Comparison of ENCODE assay signal across 15 mouse cellular contexts in genomic region chr9:62717982-62718381, GRCm38 (mm10). TPM values are rescaled to one million over a fixed set of nuclear protein-coding genes. Genes with fewer than 3 reads are reported as not detected.
DNase-seq lines count a peak whose midpoint lies in the region; ATAC-seq lines count a peak whose summit lies in the region.
"Had no signal": no experiment of that assay in that cellular context is flagged by ENCODE, and none has a peak within 500 bp of the region (broad histone marks: within the 10 kb centered on the region; RNA-seq: fewer than 3 reads in every experiment).

No protein-coding gene starts in this region.

- no peaks in the 10 kb centered on the region for H3K36me3 ChIP-seq in heart, embryonic 13.5 days
- H3K36me3 ChIP-seq in heart, embryonic 12.5 days, result no peaks in the 10 kb centered on the region
- H3K36me3 ChIP-seq in lung, embryonic 16.5 days (ENCODE audit: control insufficient read depth, insufficient read depth, low read length), result no peaks in the 10 kb centered on the region
- no peaks in the 10 kb centered on the region for H3K36me3 ChIP-seq in embryonic facial prominence, embryonic 12.5 days
- no peaks in the 10 kb centered on the region for H3K36me3 ChIP-seq in stomach, embryonic 16.5 days (ENCODE audit: control insufficient read depth, insufficient read depth, low read length)
- H3K36me3 ChIP-seq: embryonic facial prominence, embryonic 15.5 days; stomach, embryonic 15.5 days had no signal

- DNase-seq in lung, postnatal 36 days, result no peak
- no peak for DNase-seq in urinary bladder, postnatal 14 days (ENCODE audit: low spot score)
- no peak for DNase-seq in adrenal gland, adult 2 months
- DNase-seq: adrenal gland, postnatal 14 days; cerebellum, adult 11 months had no signal

- H3K27me3 ChIP-seq in heart, embryonic 13.5 days (replicated peaks), result no peaks in the 10 kb centered on the region
- H3K27me3 ChIP-seq in heart, embryonic 12.5 days (replicated peaks), result 0 out of 2 replicates have a peak, but pooled peaks cover 7% of the 10 kb centered on the region
- H3K27me3 ChIP-seq in lung, embryonic 16.5 days (ENCODE audit: control insufficient read depth, insufficient read depth, low read depth, low read length), result no peaks in the 10 kb centered on the region
- H3K27me3 ChIP-seq in embryonic facial prominence, embryonic 12.5 days, result no peaks in the 10 kb centered on the region
- H3K27me3 ChIP-seq in stomach, embryonic 16.5 days (ENCODE audit: control insufficient read depth, insufficient read depth, low read length), result no peaks in the 10 kb centered on the region
- H3K27me3 ChIP-seq: embryonic facial prominence, embryonic 15.5 days; stomach, embryonic 15.5 days had no signal

- no peak overlapping the region for H3K4me3 ChIP-seq in heart, embryonic 13.5 days
- no peak overlapping the region for H3K4me3 ChIP-seq in heart, embryonic 12.5 days
- no peak overlapping the region for H3K4me3 ChIP-seq in lung, embryonic 16.5 days (ENCODE audit: low read length)
- H3K4me3 ChIP-seq in embryonic facial prominence, embryonic 12.5 days, result no peak overlapping the region
- H3K4me3 ChIP-seq in stomach, embryonic 16.5 days (replicated peaks; ENCODE audit: low read length), result no peak overlapping the region
- H3K4me3 ChIP-seq: embryonic facial prominence, embryonic 15.5 days; stomach, embryonic 15.5 days had no signal

- H3K4me2 ChIP-seq in heart, embryonic 13.5 days, result peak overlapping the region; percentile 27
- no peak overlapping the region for H3K4me2 ChIP-seq in heart, embryonic 12.5 days
- H3K4me2 ChIP-seq in lung, embryonic 16.5 days (ENCODE audit: low read depth, low read length), result 0 out of 2 replicates have a peak overlapping the region, but pooled peaks have one; percentile 4
- H3K4me2 ChIP-seq in embryonic facial prominence, embryonic 12.5 days (replicated peaks), result no peak overlapping the region
- H3K4me2 ChIP-seq in stomach, embryonic 16.5 days (ENCODE audit: low read depth, low read length), result no peak overlapping the region
- H3K4me2 ChIP-seq: embryonic facial prominence, embryonic 15.5 days; heart, embryonic 11.5 days; stomach, embryonic 15.5 days had no signal

- peak overlapping the region; percentile 44; the same call in 1 of the 2 replicates for H3K9ac ChIP-seq in heart, embryonic 13.5 days
- H3K9ac ChIP-seq in heart, embryonic 12.5 days, result no peak overlapping the region
- peak overlapping the region; percentile 40; the same call in 1 of the 2 replicates for H3K9ac ChIP-seq in lung, embryonic 16.5 days (ENCODE audit: low read length)
- no peak overlapping the region for H3K9ac ChIP-seq in embryonic facial prominence, embryonic 12.5 days
- H3K9ac ChIP-seq in stomach, embryonic 16.5 days (ENCODE audit: low read length), result 0 out of 2 replicates have a peak overlapping the region, but pooled peaks have one; percentile 47
- H3K9ac ChIP-seq: embryonic facial prominence, embryonic 15.5 days; stomach, embryonic 15.5 days had no signal

- H3K9me3 ChIP-seq in heart, embryonic 13.5 days, result peaks cover 2% of the 10 kb centered on the region; the same call in 1 of the 2 replicates
- H3K9me3 ChIP-seq in heart, embryonic 12.5 days (replicated peaks), result peaks cover 3% of the 10 kb centered on the region; the same call in 1 of the 2 replicates
- H3K9me3 ChIP-seq in lung, embryonic 16.5 days (ENCODE audit: control insufficient read depth, low read length), result no peaks in the 10 kb centered on the region
- H3K9me3 ChIP-seq in embryonic facial prominence, embryonic 12.5 days, result peaks cover 3% of the 10 kb centered on the region; the same call in 1 of the 2 replicates
- no peaks in the 10 kb centered on the region for H3K9me3 ChIP-seq in stomach, embryonic 16.5 days (replicated peaks; ENCODE audit: control insufficient read depth, low read length)
- H3K9me3 ChIP-seq: embryonic facial prominence, embryonic 15.5 days; stomach, embryonic 15.5 days had no signal

- WGBS in heart, embryonic 13.5 days, result 38% methylated on average over 8 of the region's 8 CpGs
- 43% methylated on average over 8 of the region's 8 CpGs for WGBS in heart, embryonic 12.5 days
- WGBS in lung, embryonic 16.5 days, result 21% methylated on average over 8 of the region's 8 CpGs
- 16% methylated on average over 8 of the region's 8 CpGs for WGBS in embryonic facial prominence, embryonic 12.5 days
- 27% methylated on average over 8 of the region's 8 CpGs for WGBS in stomach, embryonic 16.5 days

- no peak for ATAC-seq in heart, embryonic 13.5 days (ENCODE audit: extremely low read depth, insufficient number of reproducible peaks, low FRiP score, low TSS enrichment)
- no peak for ATAC-seq in heart, embryonic 12.5 days (ENCODE audit: insufficient number of reproducible peaks, low FRiP score)
- no peak for ATAC-seq in lung, embryonic 16.5 days (ENCODE audit: low read depth)
- no peak for ATAC-seq in embryonic facial prominence, embryonic 12.5 days (ENCODE audit: insufficient number of reproducible peaks, insufficient read depth, low FRiP score, low TSS enrichment)
- no peak for ATAC-seq in stomach, embryonic 16.5 days (ENCODE audit: insufficient read depth, low FRiP score)
- ATAC-seq: Patski had no signal

- H3K4me1 ChIP-seq in heart, embryonic 13.5 days, result peaks cover 30% of the 10 kb centered on the region
- H3K4me1 ChIP-seq in heart, embryonic 12.5 days (replicated peaks), result peaks cover 13% of the 10 kb centered on the region
- H3K4me1 ChIP-seq in lung, embryonic 16.5 days (replicated peaks; ENCODE audit: control insufficient read depth, insufficient read depth, low read length), result peaks cover 6% of the 10 kb centered on the region
- H3K4me1 ChIP-seq in embryonic facial prominence, embryonic 12.5 days, result peaks cover 41% of the 10 kb centered on the region
- H3K4me1 ChIP-seq in stomach, embryonic 16.5 days (ENCODE audit: control insufficient read depth, insufficient read depth, low read length), result no peaks in the 10 kb centered on the region; the same call in 1 of the 2 replicates

- no peak overlapping the region for H3K27ac ChIP-seq in heart, embryonic 13.5 days (replicated peaks)
- no peak overlapping the region for H3K27ac ChIP-seq in heart, embryonic 12.5 days (ENCODE audit: poor library complexity, severe bottlenecking)
- H3K27ac ChIP-seq in lung, embryonic 16.5 days (ENCODE audit: low read length), result no peak overlapping the region
- H3K27ac ChIP-seq in embryonic facial prominence, embryonic 12.5 days, result peak overlapping the region; percentile 73
- H3K27ac ChIP-seq in stomach, embryonic 16.5 days (ENCODE audit: low read length), result no peak overlapping the region
- H3K27ac ChIP-seq: embryonic facial prominence, embryonic 15.5 days; stomach, embryonic 15.5 days had no signal

RNA-seq across cellular contexts. Expression of gene Itga11, which starts 40.4 kb away (rescaled TPM):
- 0.70 and 0.83 TPM in 2 replicates for polyA plus RNA-seq in heart, embryonic 13.5 days (2015; fragmentation: Nextera tagmentation; extraction: Ambion mirVana)
- polyA plus RNA-seq in heart, embryonic 12.5 days (2016; fragmentation: Nextera tagmentation; extraction: Ambion mirVana), result 0.71 and 1.00 TPM in 2 replicates
- polyA plus RNA-seq in lung, embryonic 16.5 days (2015; fragmentation: Nextera tagmentation; extraction: Ambion mirVana), result 0.53 and 0.73 TPM in 2 replicates
- polyA plus RNA-seq in embryonic facial prominence, embryonic 12.5 days (2016; fragmentation: Nextera tagmentation; extraction: Ambion mirVana), result 3.9 and 4.3 TPM in 2 replicates
- 1.6 and 1.7 TPM in 2 replicates for polyA plus RNA-seq in stomach, embryonic 16.5 days (2015; fragmentation: Nextera tagmentation; extraction: Ambion mirVana)
- total RNA-seq in adrenal gland, adult 2 months (2021), result 1 to 10 TPM; 1.9 to 3.5 TPM
- polyA plus RNA-seq in adrenal gland, adult 2 months (2012; rRNA removed), result 1.3 and 1.5 TPM in 2 replicates
- total RNA-seq: megakaryocyte, adult 5-6 weeks had no signal

Comparison
In these comparisons a context has a peak if more than half of its experiments do, and no peak if none do; other contexts are left out.
1. H3K4me2 ChIP-seq: peak in heart, embryonic 13.5 days (single experiment) and lung, embryonic 16.5 days (single experiment); none in heart, embryonic 12.5 days (single experiment), embryonic facial prominence, embryonic 12.5 days (single experiment) and stomach, embryonic 16.5 days (single experiment).
2. H3K9ac ChIP-seq: peak in heart, embryonic 13.5 days (single experiment), lung, embryonic 16.5 days (single experiment) and stomach, embryonic 16.5 days (single experiment); none in heart, embryonic 12.5 days (single experiment) and embryonic facial prominence, embryonic 12.5 days (single experiment).